Mouse (Mus musculus): Measurements from ENCODE around the gene Gtpbp1. TPM values are rescaled to one million over a fixed set of nuclear protein-coding genes. Genes with fewer than 3 reads are reported as not detected.
A peak's percentile ranks its signal among the peaks of the same experiment; 100 is the strongest.

Gtpbp1 gene
- polyA plus RNA-seq (2016; fragmentation: Nextera tagmentation; extraction: Ambion mirVana): 48.6 and 53.9 TPM in 2 replicates

DNA sequence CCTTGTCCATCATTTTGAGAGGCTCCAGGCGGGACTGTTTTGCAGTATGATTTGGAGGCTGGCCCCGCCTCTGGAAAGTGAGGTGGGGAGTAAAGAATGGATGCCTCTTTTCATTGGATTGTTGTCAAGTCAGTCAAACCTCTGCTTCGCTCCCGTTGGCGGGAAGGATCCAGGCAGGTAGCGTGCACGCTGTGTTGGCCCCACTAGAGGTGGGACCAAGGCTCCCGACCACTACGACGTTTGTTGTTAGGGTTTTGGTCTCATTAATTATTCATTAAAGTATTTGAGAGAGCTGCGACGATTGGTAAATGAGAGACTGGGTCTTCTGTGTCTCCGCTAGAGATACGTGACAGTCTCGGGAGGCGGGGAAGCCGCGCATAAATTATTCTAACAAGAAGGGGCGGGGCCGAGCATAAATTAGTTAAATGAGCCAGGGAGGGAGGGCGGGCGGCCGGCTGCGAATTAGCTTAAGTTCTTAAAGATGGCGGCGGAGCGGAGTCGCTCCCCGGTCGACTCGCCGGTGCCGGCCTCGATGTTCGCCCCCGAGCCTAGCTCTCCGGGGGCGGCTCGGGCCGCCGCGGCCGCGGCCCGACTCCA, at the start of gene Gtpbp1:
TSS of gene Gtpbp1 (plus strand) at position 420 of the 597 bp plus-strand sequence.
- Histone ChIP-seq H3K9me3 (replicated peaks) (no peaks in the 10 kb centered on the region), H3K4me1 (peaks cover 59% of the 10 kb centered on the region), H3K27me3 (ENCODE audit: low read depth, poor library complexity, severe bottlenecking) (no peaks in the 10 kb centered on the region), H3K27ac (peak within 1 kb of the TSS; percentile 94), H3K4me3 (peak within 1 kb of the TSS; percentile 79), H3K36me3 (peaks cover 19% of the 10 kb centered on the region)
- WGBS: under 1% methylated on average over 45 of the region's 45 CpGs
- peak; percentile 91 for DNase-seq (ENCODE audit: low spot score)

DNA sequence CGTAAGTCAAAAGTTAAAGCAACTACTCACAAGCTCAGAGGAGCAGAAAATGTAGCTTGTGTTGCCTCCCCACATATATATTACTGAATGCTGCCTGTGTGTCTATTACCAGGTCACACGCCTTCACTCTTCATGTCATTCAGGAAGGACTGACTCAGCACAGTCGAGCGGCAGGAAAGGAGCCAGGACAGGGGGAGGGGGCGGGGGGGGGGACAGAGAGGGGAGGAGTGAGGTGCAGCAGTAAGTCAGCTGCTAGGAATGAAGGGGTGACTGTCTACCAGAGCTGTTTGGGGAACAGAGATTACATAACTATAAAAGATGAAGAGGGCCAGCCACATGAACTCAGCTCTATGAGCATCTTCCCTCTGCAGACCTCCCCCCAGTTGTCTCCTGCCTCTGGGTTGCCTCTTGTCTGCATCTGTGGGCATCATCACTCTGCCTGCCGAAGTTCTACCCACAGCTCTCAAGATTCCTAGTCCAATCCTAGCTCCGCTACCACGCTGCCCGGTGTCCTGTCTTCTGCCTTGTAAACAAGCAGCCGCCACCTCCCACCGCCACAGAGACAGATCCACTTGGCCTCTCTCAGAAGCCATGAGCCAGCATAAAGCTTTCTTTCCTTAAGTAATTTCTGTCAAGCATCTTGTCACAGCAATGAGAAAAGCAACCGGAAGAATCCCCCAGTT, 49.4 kb upstream of the Gtpbp1 start:
- no peaks in the 10 kb centered on the region for H3K9me3 ChIP-seq (replicated peaks)
- peaks cover 32% of the 10 kb centered on the region for H3K36me3 ChIP-seq
- 0 out of 2 replicates have a peak, but pooled peaks cover 4% of the 10 kb centered on the region for H3K4me1 ChIP-seq
- no peaks in the 10 kb centered on the region for H3K27me3 ChIP-seq (ENCODE audit: low read depth, poor library complexity, severe bottlenecking)
- no peak overlapping the region for H3K27ac ChIP-seq
- DNase-seq (ENCODE audit: low spot score): no peak
- no peak overlapping the region for H3K4me3 ChIP-seq
- 76% methylated on average over 12 of the region's 12 CpGs for WGBS

DNA sequence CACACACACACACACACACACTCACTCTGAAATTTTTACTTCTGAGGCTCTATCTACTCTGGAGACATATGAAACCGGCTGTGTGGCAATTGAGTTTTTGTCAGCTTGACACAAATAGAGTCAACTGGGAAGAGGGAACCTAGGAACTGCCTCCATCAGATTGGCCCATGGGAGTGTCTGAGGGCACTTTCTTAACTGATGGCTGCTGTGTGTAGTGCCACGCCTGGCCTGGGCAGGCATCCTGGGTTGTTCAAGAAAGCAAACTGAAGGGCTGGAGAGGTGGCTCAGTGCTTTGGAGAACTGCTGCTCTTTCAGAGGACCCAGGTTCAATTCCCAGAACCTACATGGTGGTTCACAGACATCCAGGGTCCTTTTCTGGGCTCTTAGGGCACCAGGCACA, 45.2 kb upstream of the Gtpbp1 start:
- peaks cover 18% of the 10 kb centered on the region; the same call in 1 of the 2 replicates for H3K36me3 ChIP-seq
- no peak for DNase-seq (ENCODE audit: low spot score)
- 77% methylated on average over 2 of the region's 2 CpGs for WGBS

DNA sequence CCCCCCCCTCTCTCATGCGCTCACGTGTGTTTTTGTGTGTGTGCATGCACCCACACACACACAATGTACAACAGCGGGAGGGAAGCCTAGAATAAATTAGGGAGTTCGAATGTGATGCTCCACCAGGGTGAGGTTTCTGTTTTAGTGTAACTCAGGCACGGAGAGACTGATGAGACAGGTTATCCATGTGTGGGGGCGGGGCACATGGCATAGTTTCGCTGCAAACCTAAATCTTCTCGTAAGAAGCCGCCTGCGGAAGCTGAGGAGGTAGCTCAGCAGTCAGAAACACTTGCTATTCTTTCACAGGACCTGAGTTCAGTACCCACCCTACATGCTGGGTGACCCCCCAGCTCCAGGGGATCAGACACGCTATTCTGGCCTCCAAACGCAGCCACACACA, 42.5 kb upstream of the Gtpbp1 start:
- H3K27ac ChIP-seq: no peak overlapping the region
- H3K4me3 ChIP-seq: no peak overlapping the region
- 87% methylated on average over 12 of the region's 12 CpGs for WGBS
- H3K9me3 ChIP-seq (replicated peaks): no peaks in the 10 kb centered on the region
- no peaks in the 10 kb centered on the region for H3K27me3 ChIP-seq (ENCODE audit: low read depth, poor library complexity, severe bottlenecking)
- no peak for DNase-seq (ENCODE audit: low spot score)
- H3K4me1 ChIP-seq: 0 out of 2 replicates have a peak, but pooled peaks cover 4% of the 10 kb centered on the region
- peaks cover 19% of the 10 kb centered on the region; the same call in 1 of the 2 replicates for H3K36me3 ChIP-seq

More for the DNA sequence above, 45.2 kb upstream of the Gtpbp1 start:
- no peaks in the 10 kb centered on the region for H3K9me3 ChIP-seq (replicated peaks)
- 0 out of 2 replicates have a peak, but pooled peaks cover 4% of the 10 kb centered on the region for H3K4me1 ChIP-seq
- H3K4me3 ChIP-seq: no peak overlapping the region
- no peaks in the 10 kb centered on the region for H3K27me3 ChIP-seq (ENCODE audit: low read depth, poor library complexity, severe bottlenecking)
- H3K27ac ChIP-seq: no peak overlapping the region

DNA sequence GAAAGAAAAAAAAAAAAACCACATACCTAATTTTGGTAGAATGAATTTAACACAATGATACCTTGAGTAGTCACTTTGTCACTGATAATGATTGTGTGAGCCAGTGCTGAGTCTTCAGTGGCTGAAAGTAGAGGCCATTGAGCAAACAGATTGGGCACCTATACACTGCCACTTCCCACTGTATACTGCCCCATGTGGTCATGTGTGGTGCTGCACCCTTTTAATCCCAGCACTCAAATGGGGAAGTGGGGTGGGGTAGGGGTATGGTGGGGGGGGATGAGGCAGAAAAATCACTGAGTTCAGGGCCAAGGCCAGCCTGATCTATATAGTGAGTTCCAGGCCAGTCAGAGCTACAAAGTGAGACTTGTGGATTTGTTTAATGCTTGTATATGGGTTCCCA, 40.1 kb upstream of the Gtpbp1 start:
- H3K4me1 ChIP-seq: no peaks in the 10 kb centered on the region
- no peak overlapping the region for H3K4me3 ChIP-seq
- no peak overlapping the region for H3K27ac ChIP-seq
- no peaks in the 10 kb centered on the region for H3K27me3 ChIP-seq (ENCODE audit: low read depth, poor library complexity, severe bottlenecking)
- H3K36me3 ChIP-seq: peaks cover 18% of the 10 kb centered on the region; the same call in 1 of the 2 replicates
- peak; percentile 46 for DNase-seq (ENCODE audit: low spot score)
- H3K9me3 ChIP-seq (replicated peaks): no peaks in the 10 kb centered on the region

DNA sequence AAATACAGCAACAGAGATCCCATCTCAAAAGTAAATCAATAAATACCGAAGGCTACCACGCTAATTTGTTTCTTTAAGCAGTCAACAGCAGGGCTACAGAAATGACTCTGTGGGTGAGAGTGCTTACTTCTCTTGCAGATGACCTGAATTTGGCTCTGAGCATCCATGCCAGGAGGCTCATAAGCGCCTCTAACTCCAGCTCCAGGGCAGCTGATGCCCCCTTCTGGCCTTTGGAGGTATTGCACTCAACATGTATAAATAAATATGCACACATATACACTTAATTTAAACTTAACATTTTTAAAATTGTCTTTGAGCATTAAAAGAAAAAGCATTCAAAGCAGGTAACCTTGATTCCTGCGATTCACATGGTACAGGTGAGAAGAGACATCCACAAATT, 39.2 kb upstream of the Gtpbp1 start:
- peak; percentile 29 for DNase-seq (ENCODE audit: low spot score)
- WGBS: 73% methylated on average over 4 of the region's 4 CpGs
- H3K27me3 ChIP-seq (ENCODE audit: low read depth, poor library complexity, severe bottlenecking): no peaks in the 10 kb centered on the region
- H3K9me3 ChIP-seq (replicated peaks): no peaks in the 10 kb centered on the region
- no peaks in the 10 kb centered on the region for H3K4me1 ChIP-seq
- H3K27ac ChIP-seq: no peak overlapping the region
- H3K36me3 ChIP-seq: peaks cover 18% of the 10 kb centered on the region; the same call in 1 of the 2 replicates
- H3K4me3 ChIP-seq: no peak overlapping the region

DNA sequence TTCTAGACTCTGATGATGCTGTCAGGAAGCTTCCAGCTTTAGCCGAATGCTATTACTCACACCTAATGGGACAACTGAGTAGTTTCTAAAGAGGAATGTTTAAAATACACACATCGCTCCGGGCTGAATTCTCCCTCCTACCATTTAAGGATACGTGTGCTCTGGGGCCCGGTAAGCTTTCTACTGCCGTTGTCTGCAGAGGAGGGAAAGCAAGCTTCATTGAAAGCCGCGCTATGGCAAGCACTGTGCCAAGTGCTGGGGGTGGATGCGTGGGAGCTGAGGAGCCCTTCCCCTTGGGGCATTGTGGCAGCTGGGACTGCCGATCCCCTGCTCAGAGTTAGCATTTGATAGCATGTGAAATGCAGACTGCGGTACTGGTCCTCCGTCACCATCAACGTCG, 34.2 kb upstream of the Gtpbp1 start:
- Histone ChIP-seq H3K9me3 (replicated peaks) (no peaks in the 10 kb centered on the region; the same call in 1 of the 2 replicates), H3K36me3 (peaks cover 10% of the 10 kb centered on the region), H3K27me3 (ENCODE audit: low read depth, poor library complexity, severe bottlenecking) (no peaks in the 10 kb centered on the region), H3K4me3 (no peak overlapping the region), H3K4me1 (peaks cover 13% of the 10 kb centered on the region), H3K27ac (no peak overlapping the region)
- no peak for DNase-seq (ENCODE audit: low spot score)
- 95% methylated on average over 14 of the region's 14 CpGs for WGBS

DNA sequence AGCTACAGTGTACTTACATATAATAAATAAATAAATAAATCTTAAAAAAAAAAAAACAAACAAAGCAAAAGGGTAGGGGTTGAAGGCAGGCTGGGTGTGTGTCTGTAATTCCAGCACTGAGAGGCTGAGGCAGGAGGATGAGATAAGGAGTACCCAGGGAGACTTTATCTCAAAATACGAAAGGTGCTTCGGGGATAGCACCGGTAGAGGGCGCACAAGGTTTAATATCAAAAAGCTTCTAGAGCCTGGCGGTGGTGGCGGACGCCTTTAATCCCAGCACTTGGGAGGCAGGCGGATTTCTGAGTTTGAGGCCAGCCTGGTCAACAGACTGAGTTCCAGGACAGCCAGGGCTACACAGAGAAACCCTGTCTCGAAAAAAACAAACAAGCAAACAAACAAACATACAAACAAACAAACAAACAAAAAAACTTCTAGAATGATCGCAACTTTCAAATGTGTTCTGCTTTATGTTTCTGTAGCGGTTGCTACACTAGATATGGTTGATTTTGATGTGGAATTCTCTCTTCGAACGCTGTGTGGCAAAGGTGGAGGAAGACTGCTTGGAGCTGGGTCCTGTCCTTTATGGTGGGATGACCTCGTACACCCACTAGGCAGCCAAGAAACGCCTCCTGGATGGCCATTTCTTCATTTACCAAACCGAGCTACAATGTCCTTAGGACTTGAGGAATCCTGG, 32.7 kb upstream of the Gtpbp1 start:
- Histone ChIP-seq H3K27ac (peak overlapping the region; percentile 95), H3K4me1 (peaks cover 13% of the 10 kb centered on the region), H3K9me3 (replicated peaks) (peaks cover 2% of the 10 kb centered on the region; the same call in 1 of the 2 replicates), H3K27me3 (ENCODE audit: low read depth, poor library complexity, severe bottlenecking) (no peaks in the 10 kb centered on the region), H3K4me3 (peak overlapping the region; percentile 68), H3K36me3 (peaks cover 21% of the 10 kb centered on the region)
- DNase-seq (ENCODE audit: low spot score): peak; percentile 84
- WGBS: 4% methylated on average over 16 of the region's 16 CpGs

DNA sequence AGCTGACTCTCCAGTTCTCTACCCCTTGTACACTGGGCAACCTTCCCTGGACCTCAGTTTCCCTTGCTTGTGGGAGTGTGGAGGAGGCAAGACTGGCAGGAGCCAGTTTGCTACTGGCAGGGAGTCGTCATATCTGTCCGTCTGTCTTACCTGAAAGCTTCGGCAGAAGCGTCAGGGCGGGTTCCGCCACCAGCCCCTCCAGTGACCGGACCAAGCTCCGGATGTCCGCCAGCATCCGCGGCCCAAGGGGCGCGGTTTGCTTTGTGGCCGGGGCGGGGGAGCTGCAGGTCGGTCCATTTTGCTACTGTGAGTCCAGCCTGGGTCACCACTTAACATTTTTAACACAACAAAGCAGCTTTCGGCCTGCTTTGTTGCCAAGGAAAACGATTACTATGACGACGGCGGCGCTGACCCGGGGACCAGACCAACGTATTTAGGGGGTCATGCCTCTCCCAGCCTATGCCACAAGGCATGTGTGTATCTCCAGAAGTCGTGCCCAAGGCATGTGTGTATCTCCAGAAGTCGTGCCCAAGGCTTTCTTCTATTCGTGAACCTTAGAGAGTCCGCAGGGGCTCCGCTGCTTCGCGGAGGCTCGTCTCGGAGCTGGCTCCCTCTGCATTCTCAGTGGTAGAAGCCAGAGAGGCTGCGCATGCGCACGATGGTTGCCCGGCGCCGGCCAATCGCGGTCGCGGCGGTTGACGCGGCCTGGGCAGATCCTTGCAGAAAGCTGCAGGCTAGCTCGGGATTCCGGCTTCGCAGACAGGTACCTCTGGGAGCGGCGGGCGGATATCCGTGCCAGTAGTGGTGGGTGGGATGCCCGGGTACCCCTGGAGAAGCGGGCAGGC, 31.9 kb upstream of the Gtpbp1 start, which contains the start of the genes Fam227a and Cby1:
TSS of gene Fam227a (minus strand) at position 426 of the 845 bp plus-strand sequence.
TSS of gene Cby1 (plus strand) at position 669 of the 845 bp plus-strand sequence.
- Histone ChIP-seq H3K4me3 (peak within 1 kb of the TSS; percentile 68), H3K4me1 (peaks cover 13% of the 10 kb centered on the region), H3K27ac (peak within 1 kb of the TSS; percentile 95), H3K36me3 (peaks cover 29% of the 10 kb centered on the region), H3K9me3 (replicated peaks) (peaks cover 2% of the 10 kb centered on the region; the same call in 1 of the 2 replicates), H3K27me3 (ENCODE audit: low read depth, poor library complexity, severe bottlenecking) (no peaks in the 10 kb centered on the region)
- WGBS: under 1% methylated on average over 55 of the region's 55 CpGs
- peak; percentile 99 for DNase-seq (ENCODE audit: low spot score)

DNA sequence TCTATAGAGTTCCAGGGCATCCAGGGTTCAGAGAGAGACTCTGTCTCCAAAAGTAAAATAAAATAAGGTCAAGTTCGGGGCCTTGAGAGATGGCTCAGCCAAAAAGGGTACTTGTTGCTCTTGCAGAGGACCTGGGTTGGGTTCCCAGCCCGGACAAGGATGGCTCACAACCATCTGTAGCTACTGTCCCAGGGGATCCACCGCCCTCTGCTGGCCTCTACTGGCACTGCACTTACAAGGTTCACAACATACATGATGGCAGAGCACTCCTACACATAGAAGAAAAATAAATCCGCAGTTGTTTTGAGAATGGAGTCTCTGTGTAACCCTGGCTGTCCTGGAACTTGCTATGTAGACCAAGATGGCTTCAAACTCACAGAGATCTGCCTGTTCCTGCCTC, 28.8 kb upstream of the Gtpbp1 start:
- Histone ChIP-seq H3K27me3 (ENCODE audit: low read depth, poor library complexity, severe bottlenecking) (no peaks in the 10 kb centered on the region), H3K36me3 (peaks cover 43% of the 10 kb centered on the region), H3K9me3 (replicated peaks) (peaks cover 2% of the 10 kb centered on the region; the same call in 1 of the 2 replicates), H3K4me1 (peaks cover 13% of the 10 kb centered on the region), H3K27ac (no peak overlapping the region), H3K4me3 (no peak overlapping the region)
- peak; percentile 52 for DNase-seq (ENCODE audit: low spot score)
- 74% methylated on average over 4 of the region's 4 CpGs for WGBS

DNA sequence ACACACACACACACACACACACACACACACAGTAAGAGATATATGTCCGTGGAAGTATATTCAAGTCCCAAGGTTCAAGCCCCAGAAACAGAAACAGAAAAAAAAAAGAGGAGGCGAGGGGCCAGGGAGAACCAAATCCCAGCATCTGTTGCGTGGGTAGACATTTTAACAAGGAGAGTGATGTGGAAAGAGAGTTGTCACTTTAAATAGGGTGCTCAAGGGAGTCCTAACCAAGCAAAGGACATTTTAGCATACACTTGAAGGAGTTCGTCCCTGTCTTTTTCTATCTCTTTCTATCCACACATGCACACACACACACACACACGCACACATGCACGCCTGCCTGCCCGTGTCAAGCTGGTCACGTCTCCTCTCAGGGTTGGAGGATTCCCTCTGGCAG, 26.0 kb upstream of the Gtpbp1 start:
- Histone ChIP-seq H3K4me1 (peaks cover 4% of the 10 kb centered on the region), H3K27me3 (ENCODE audit: low read depth, poor library complexity, severe bottlenecking) (no peaks in the 10 kb centered on the region), H3K36me3 (peaks cover 55% of the 10 kb centered on the region), H3K27ac (no peak overlapping the region), H3K9me3 (replicated peaks) (peaks cover 2% of the 10 kb centered on the region; the same call in 1 of the 2 replicates), H3K4me3 (no peak overlapping the region)
- WGBS: 93% methylated on average over 8 of the region's 8 CpGs
- no peak for DNase-seq (ENCODE audit: low spot score)

DNA sequence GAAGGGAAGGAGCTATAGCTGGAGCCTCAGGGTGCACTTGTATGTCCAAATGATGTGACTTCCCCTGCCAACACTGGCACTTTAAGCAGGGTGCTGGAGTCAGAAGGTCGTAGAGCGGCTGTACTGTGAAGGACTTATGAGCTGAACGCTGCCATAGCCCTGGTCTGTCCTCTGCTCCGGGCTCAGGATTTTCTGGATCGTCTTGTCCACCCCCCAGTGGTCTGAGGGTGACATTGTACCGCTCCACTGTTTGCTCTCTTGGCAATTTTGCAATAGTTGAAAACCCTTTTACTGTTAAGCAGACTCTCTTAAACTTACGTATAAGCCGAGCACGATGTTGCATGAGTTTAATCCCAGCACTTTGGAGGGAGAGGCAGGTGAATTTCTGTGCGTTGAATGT, 21.4 kb upstream of the Gtpbp1 start:
- DNase-seq (ENCODE audit: low spot score): no peak
- 77% methylated on average over 10 of the region's 10 CpGs for WGBS
- Histone ChIP-seq H3K27ac (no peak overlapping the region), H3K9me3 (replicated peaks) (no peaks in the 10 kb centered on the region), H3K36me3 (peaks cover 52% of the 10 kb centered on the region), H3K4me3 (no peak overlapping the region), H3K4me1 (peaks cover 6% of the 10 kb centered on the region), H3K27me3 (ENCODE audit: low read depth, poor library complexity, severe bottlenecking) (no peaks in the 10 kb centered on the region)
